In genomic region chr10:23905661-23906060, GRCm38 (mm10) we compare ENCODE assay signal across 36 mouse cellular contexts. TPM values are rescaled to one million over a fixed set of nuclear protein-coding genes. Genes with fewer than 3 reads are reported as not detected.
"Had no signal": no experiment of that assay in that cellular context is flagged by ENCODE, and none has a peak within 500 bp of the region (broad histone marks: within the 10 kb centered on the region; RNA-seq: fewer than 3 reads in every experiment).

No protein-coding gene starts in this region.

- H3K27me3 ChIP-seq: heart, embryonic 13.5 days; heart, embryonic 15.5 days; hindbrain, embryonic 13.5 days; intestine, embryonic 15.5 days; limb, embryonic 12.5 days; liver, embryonic 13.5 days; liver, embryonic 15.5 days had no signal

- ATAC-seq: hindbrain, embryonic 16.5 days; inflammation-experienced regulatory T-cells, adult 6 months; intestine, embryonic 15.5 days; intestine, postnatal 0 days; liver, postnatal 0 days had no signal

- H3K4me1 ChIP-seq: heart, embryonic 13.5 days; heart, embryonic 15.5 days; hindbrain, embryonic 13.5 days; intestine, embryonic 15.5 days; limb, embryonic 10.5 days; limb, embryonic 12.5 days; liver, embryonic 13.5 days; liver, embryonic 15.5 days had no signal

- DNase-seq: gastrocnemius, adult 2 months; gastrocnemius, postnatal 10 days; gastrocnemius, postnatal 25 days; heart, adult 2 months; heart, postnatal 14 days; heart, postnatal 36 days; kidney, postnatal 25 days; kidney, postnatal 4 days; liver; liver, embryonic 13.5 days; liver, postnatal 0 days had no signal

- H3K4me3 ChIP-seq: gastrocnemius, adult 2 months; heart, adult 2 months; heart, embryonic 13.5 days; heart, embryonic 15.5 days; hindbrain, embryonic 13.5 days; intestine, embryonic 15.5 days; layer of hippocampus, adult 2 months; left cerebral cortex, adult 2 months; limb, embryonic 10.5 days; limb, embryonic 12.5 days; liver, embryonic 13.5 days; liver, embryonic 15.5 days had no signal

- H3K9ac ChIP-seq: heart, embryonic 13.5 days; heart, embryonic 15.5 days; hindbrain, embryonic 13.5 days; intestine, embryonic 15.5 days; limb, embryonic 12.5 days; liver, embryonic 13.5 days; liver, embryonic 15.5 days; liver, postnatal 0 days had no signal

- H3K36me3 ChIP-seq: heart, embryonic 13.5 days; heart, embryonic 15.5 days; hindbrain, embryonic 13.5 days; intestine, embryonic 15.5 days; limb, embryonic 10.5 days; limb, embryonic 12.5 days; liver, embryonic 13.5 days; liver, embryonic 15.5 days had no signal

- H3K27ac ChIP-seq: gastrocnemius, adult 2 months; heart, adult 2 months; heart, embryonic 13.5 days; heart, embryonic 15.5 days; hindbrain, embryonic 13.5 days; intestine, embryonic 15.5 days; layer of hippocampus, adult 2 months; left cerebral cortex, adult 2 months; limb, embryonic 10.5 days; limb, embryonic 12.5 days; liver, embryonic 13.5 days; liver, embryonic 15.5 days had no signal

- H3K9me3 ChIP-seq: heart, embryonic 13.5 days; heart, embryonic 15.5 days; hindbrain, embryonic 13.5 days; intestine, embryonic 15.5 days; limb, embryonic 10.5 days; limb, embryonic 12.5 days; liver, embryonic 13.5 days; liver, embryonic 15.5 days had no signal

- H3K4me2 ChIP-seq: heart, embryonic 11.5 days; heart, embryonic 13.5 days; heart, embryonic 15.5 days; hindbrain, embryonic 13.5 days; intestine, embryonic 15.5 days; limb, embryonic 12.5 days; liver, embryonic 11.5 days; liver, embryonic 13.5 days; liver, embryonic 15.5 days had no signal

RNA-seq across cellular contexts. Expression of gene Vnn1, which starts 11.2 kb away (rescaled TPM):
- total RNA-seq: granulocyte monocyte progenitor cell, adult 5-6 weeks had no signal
- polyA plus RNA-seq: inflammation-experienced regulatory T-cells, adult 6 months had no signal

RNA-seq across cellular contexts. Expression of gene Taar1, which starts 14.5 kb away (rescaled TPM):
- total RNA-seq: gastrocnemius, adult 2 months; gastrocnemius, postnatal 10 days; gastrocnemius, postnatal 25 days; gastrocnemius, postnatal 4 days; granulocyte monocyte progenitor cell, adult 5-6 weeks; heart, adult 2 months; heart, postnatal 14 days; heart, postnatal 36 days; hematopoietic stem cell, adult 5-6 weeks; layer of hippocampus, adult 2 months; layer of hippocampus, postnatal 10 days; layer of hippocampus, postnatal 25 days; left cerebral cortex, adult 2 months; left cerebral cortex, postnatal 14 days; left cerebral cortex, postnatal 36 days had no signal
- polyA plus RNA-seq: frontal cortex, adult 2 months; heart, adult 2 months; heart, embryonic 11.5 days; heart, embryonic 13.5 days; heart, embryonic 15.5 days; heart, postnatal 0 days; hindbrain, embryonic 11.5 days; hindbrain, embryonic 13.5 days; hindbrain, embryonic 16.5 days; inflammation-experienced regulatory T-cells, adult 6 months; intestine, embryonic 15.5 days; intestine, postnatal 0 days; limb, embryonic 10.5 days; limb, embryonic 12.5 days; limb, embryonic 14.5 days; liver, embryonic 11.5 days; liver, embryonic 13.5 days; liver, embryonic 15.5 days; liver, postnatal 0 days had no signal

RNA-seq across cellular contexts. Expression of gene Taar2, which starts 32.7 kb away (rescaled TPM):
- total RNA-seq: gastrocnemius, adult 2 months; gastrocnemius, postnatal 10 days; gastrocnemius, postnatal 25 days; gastrocnemius, postnatal 4 days; granulocyte monocyte progenitor cell, adult 5-6 weeks; heart, adult 2 months; heart, postnatal 14 days; heart, postnatal 36 days; hematopoietic stem cell, adult 5-6 weeks; layer of hippocampus, adult 2 months; layer of hippocampus, postnatal 10 days; layer of hippocampus, postnatal 25 days; left cerebral cortex, adult 2 months; left cerebral cortex, postnatal 14 days; left cerebral cortex, postnatal 36 days had no signal
- polyA plus RNA-seq: frontal cortex, adult 2 months; heart, adult 2 months; heart, embryonic 11.5 days; heart, embryonic 13.5 days; heart, embryonic 15.5 days; heart, postnatal 0 days; hindbrain, embryonic 11.5 days; hindbrain, embryonic 13.5 days; hindbrain, embryonic 16.5 days; inflammation-experienced regulatory T-cells, adult 6 months; intestine, postnatal 0 days; limb, embryonic 10.5 days; limb, embryonic 12.5 days; limb, embryonic 14.5 days; liver, embryonic 11.5 days; liver, embryonic 13.5 days; liver, embryonic 15.5 days; liver, postnatal 0 days had no signal

RNA-seq across cellular contexts. Expression of gene Taar3, which starts 43.7 kb away (rescaled TPM):
- total RNA-seq: gastrocnemius, adult 2 months; gastrocnemius, postnatal 10 days; gastrocnemius, postnatal 25 days; gastrocnemius, postnatal 4 days; granulocyte monocyte progenitor cell, adult 5-6 weeks; heart, adult 2 months; heart, postnatal 14 days; heart, postnatal 36 days; hematopoietic stem cell, adult 5-6 weeks; layer of hippocampus, adult 2 months; layer of hippocampus, postnatal 10 days; layer of hippocampus, postnatal 25 days; left cerebral cortex, adult 2 months; left cerebral cortex, postnatal 14 days; left cerebral cortex, postnatal 36 days had no signal
- polyA plus RNA-seq: frontal cortex, adult 2 months; heart, adult 2 months; heart, embryonic 11.5 days; heart, embryonic 13.5 days; heart, embryonic 15.5 days; heart, postnatal 0 days; hindbrain, embryonic 11.5 days; hindbrain, embryonic 13.5 days; hindbrain, embryonic 16.5 days; inflammation-experienced regulatory T-cells, adult 6 months; intestine, embryonic 15.5 days; intestine, postnatal 0 days; limb, embryonic 10.5 days; limb, embryonic 12.5 days; limb, embryonic 14.5 days; liver, embryonic 11.5 days; liver, embryonic 13.5 days; liver, embryonic 15.5 days; liver, postnatal 0 days had no signal

RNA-seq across cellular contexts. Expression of gene Vnn3, which starts 54.4 kb away (rescaled TPM):
- total RNA-seq: gastrocnemius, adult 2 months; granulocyte monocyte progenitor cell, adult 5-6 weeks; heart, adult 2 months; heart, postnatal 14 days; hematopoietic stem cell, adult 5-6 weeks; left cerebral cortex, adult 2 months had no signal
- polyA plus RNA-seq: heart, embryonic 11.5 days; heart, embryonic 13.5 days; hindbrain, embryonic 13.5 days; inflammation-experienced regulatory T-cells, adult 6 months; limb, embryonic 10.5 days; limb, embryonic 12.5 days; liver, embryonic 11.5 days had no signal
